Mouse (Mus musculus) right cerebral cortex, adult 2 months (tissue): ENCODE data around the gene Ctrc.
"Not testable (repeated sequence)": the region's sequence is repeated elsewhere in the genome, so short reads cannot be mapped to it uniquely, and the experiment has no call there.

ENCODE experiments used
- DNase-seq, 2 experiments: peaks; one replicate each; pipeline ENCODE4 v3.0.0; 2021 to 2022; ENCODE audit warnings: low spot score in 2 of 2

Ctrc gene

GRCm38 (mm10) chr4:141787462-141787861, 58.7 kb downstream of the Ctrc start:
- no peak for DNase-seq

GRCm38 (mm10) chr4:141787046-141787445, 59.1 kb downstream of the Ctrc start:
- no peak for DNase-seq

GRCm38 (mm10) chr4:141786141-141786540, 60.0 kb downstream of the Ctrc start:
- no peak for DNase-seq

DNA sequence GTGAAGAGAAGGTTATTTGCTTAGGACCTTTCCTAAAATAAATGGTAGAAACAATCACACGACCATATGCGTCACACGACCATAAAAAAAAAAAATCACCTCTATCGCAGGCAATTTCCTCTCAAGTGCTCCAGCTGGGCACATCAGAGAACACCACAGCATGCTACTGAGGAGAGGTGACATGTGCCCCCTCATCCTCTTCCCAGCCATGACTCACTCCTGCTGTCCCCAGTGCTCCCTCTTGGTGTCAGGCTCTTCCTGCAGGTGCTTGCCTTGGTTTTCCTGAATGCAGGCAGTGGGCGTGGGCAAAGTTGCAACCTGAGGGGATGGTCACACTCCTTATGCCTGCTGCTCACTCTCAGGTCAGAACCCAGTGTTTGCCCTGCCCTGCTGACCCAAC, 61.3 kb downstream of the Ctrc start:
- DNase-seq = no peak

DNA sequence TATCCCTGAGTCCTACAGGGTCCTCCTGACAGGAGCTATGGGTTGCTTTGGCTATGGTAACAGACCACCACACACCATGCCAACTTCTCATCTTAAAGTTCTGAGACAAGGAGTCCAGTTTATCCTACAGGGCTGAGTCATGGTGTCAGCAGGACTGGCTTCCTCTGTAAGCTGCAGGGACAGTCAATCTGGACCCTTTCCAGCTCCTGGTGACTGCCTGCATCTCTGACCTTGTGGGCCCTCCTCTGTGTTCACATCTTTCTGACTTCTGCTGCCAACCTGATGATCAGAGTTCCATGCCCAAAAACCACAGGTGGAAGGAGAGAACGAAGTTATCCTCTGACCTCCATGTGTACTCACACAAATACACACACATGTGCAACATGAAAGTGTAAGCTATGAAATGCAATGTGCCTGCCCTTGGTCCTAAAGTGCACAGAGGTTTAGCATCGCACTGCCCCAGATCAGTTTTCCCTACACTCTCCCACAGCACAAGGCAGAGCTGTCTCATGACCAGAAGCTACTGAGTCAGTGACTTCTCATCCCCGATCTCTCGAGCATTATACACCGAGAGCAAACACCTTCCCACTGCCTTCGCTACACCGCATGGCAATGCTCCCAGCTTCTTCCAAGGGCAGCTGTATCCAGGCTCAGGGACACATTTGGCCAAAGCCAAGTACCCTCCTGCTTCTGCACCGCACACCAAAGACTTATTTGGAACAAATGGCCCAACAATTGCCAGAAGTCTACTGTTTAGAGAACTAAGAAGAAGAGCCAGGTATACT, 64.8 kb downstream of the Ctrc start:
- DNase-seq = no peak

DNA sequence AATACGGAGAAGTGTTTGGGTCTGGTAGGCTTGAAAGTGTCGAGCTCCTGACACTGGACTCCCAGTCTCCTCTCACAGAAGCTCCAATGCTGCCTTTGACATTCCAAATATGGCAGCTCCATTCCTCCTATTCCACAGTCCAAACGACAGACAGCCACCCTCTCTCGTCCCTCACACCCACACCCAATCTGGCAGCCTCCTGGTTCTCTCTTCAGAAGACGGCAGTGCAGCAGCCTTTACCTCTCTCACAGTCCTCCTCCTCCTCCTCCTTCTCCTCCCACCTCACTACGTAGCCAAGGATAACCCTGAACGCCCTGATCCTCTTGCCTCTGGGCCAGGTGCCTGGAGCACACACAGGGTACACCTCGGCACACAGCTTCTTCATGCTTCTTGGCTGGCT, 66.3 kb downstream of the Ctrc start:
- peak; percentile 80 to 82 for DNase-seq

DNA sequence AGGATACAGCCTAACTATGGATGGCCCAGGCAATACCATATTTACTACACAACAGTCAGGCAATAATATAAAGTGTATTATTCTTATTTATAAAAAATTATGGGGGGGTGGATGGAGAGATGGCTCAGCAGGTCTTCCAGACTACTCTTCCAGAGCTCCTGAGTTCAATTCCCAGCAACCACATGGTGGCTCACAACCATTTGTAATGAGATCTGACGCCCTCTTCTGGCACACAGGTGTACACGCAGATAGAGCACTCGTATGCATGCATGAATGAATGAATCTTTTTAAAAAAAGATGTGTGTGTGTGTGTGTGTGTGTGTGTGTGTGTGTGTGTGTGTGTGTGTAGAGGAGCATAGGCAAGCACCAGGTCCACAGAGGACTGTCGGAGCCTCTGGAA, 73.1 kb downstream of the Ctrc start:
- not testable (repeated sequence) for DNase-seq

- no peak for DNase-seq
Observed at GRCm38 (mm10) chr4:141771823-141772222, 74.3 kb downstream of the Ctrc start.

GRCm38 (mm10) chr4:141769501-141770160, 76.5 kb downstream of the Ctrc start:
- no peak for DNase-seq

GRCm38 (mm10) chr4:141767353-141768036, 78.7 kb downstream of the Ctrc start:
- DNase-seq = peak in 1 of 2 experiments; percentile 20

- peak in 1 of 2 experiments; percentile 30 for DNase-seq
Observed at GRCm38 (mm10) chr4:141766668-141767352, 79.3 kb downstream of the Ctrc start.

DNA sequence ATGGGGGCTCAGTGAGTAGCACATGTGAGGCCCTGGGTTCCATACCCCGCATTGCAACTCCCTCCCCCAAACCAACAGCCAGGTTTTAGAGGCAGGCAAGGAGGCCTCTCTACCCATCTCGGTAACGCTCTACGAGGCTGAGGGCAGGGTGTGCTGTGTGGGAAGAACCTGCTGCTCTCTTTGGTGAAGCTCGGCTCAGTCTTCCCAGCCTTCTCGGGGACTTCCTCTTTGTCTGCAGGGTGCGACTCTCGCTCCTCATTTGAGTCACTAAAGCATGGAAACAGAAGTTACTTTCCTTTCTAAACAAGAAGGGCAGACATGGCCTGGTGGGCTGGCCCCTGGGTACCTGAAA, 79.9 kb downstream of the Ctrc start:
- DNase-seq = peak in 1 of 2 experiments; percentile 31

GRCm38 (mm10) chr4:141765008-141765407, 81.2 kb downstream of the Ctrc start:
- no peak for DNase-seq
